Mouse (Mus musculus) heart, adult 2 months (tissue): ENCODE measurements at regions not wholly inside any gene's neighbourhood (a gene's known extent, or its start where the extent isn't known, plus 50 kb on each side); places are given as distances from the start of the nearest gene placed in this dataset.

ENCODE experiments used
- CTCF ChIP-seq: fragments of 200-600 bp; IDR thresholded peaks from 2 replicates; pipeline ENCODE4 v1.8.1; 2022; ENCODE audit warnings: antibody characterized with exemption, mild to moderate bottlenecking, moderate library complexity
- EP300 ChIP-seq: fragments of 200-500 bp; IDR thresholded peaks from 2 replicates; pipeline ENCODE4 v1.6.1; 2011; ENCODE audit warnings: low read depth, low read length, control low read depth; ENCODE audit not compliant: insufficient read depth
- POLR2A ChIP-seq: fragments of 200-500 bp; IDR thresholded peaks from 2 replicates; pipeline ENCODE4 v1.6.1; 2011; ENCODE audit warnings: mild to moderate bottlenecking, low read depth, low read length, control low read depth; ENCODE audit not compliant: insufficient read depth

DNA sequence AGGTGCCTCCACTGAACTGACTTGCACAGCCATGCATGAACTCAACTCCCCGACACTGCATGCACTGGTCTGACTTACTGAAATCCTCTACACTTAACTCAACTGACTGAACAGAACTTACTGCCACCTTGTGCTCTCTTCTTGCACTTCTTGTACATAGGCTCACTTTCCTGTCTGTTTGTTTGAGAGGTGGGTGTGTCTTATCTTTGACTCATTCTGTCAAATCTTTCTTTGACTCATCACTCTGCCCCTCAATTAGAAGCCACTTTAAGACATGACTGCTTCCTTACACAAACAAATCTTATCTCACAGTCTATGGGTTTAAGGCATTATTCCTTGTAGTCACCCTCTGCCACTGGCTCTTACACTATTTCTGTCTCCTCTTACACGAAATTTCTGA lies 505.5 kb downstream of the Brinp3 start:
- TF ChIP-seq POLR2A (no peak), CTCF (no peak), EP300 (no peak)
